Mouse (Mus musculus): ENCODE data around the gene Olfr437. TPM values are rescaled to one million over a fixed set of nuclear protein-coding genes. Genes with fewer than 3 reads are reported as not detected.
"Not testable (repeated sequence)": the region's sequence is repeated elsewhere in the genome, so short reads cannot be mapped to it uniquely, and the experiment has no call there.

Olfr437 gene
- polyA plus RNA-seq (2016; fragmentation: Nextera tagmentation; extraction: Ambion mirVana) = not detected in 2 replicates

GRCm38 (mm10) chr6:43162982-43163381, at the start of gene Olfr437:
Gene Olfr437, plus strand, starts transcription at chr6:43163282.
- Histone ChIP-seq H3K9ac (replicated peaks) (no peak within 1 kb of the TSS), H3K9me3 (no peaks in the 10 kb centered on the region), H3K4me1 (replicated peaks) (no peaks in the 10 kb centered on the region), H3K27ac (no peak within 1 kb of the TSS), H3K36me3 (no peaks in the 10 kb centered on the region), H3K4me2 (no peak within 1 kb of the TSS), H3K27me3 (no peaks in the 10 kb centered on the region), H3K4me3 (replicated peaks) (no peak within 1 kb of the TSS)
- 70% methylated on average over 3 of the region's 3 CpGs for WGBS
- ATAC-seq (ENCODE audit: insufficient number of reproducible peaks, insufficient read depth, low FRiP score, low TSS enrichment, low read depth) = no peak

GRCm38 (mm10) chr6:43146267-43146666, 16.8 kb upstream of the Olfr437 start, which contains the start of gene Olfr237-ps1:
Gene Olfr237-ps1, plus strand, starts transcription at chr6:43146567.
- H3K4me2 ChIP-seq; H3K4me3 ChIP-seq (replicated peaks); H3K9me3 ChIP-seq; H3K36me3 ChIP-seq; H3K27me3 ChIP-seq; H3K27ac ChIP-seq; H3K9ac ChIP-seq (replicated peaks); H3K4me1 ChIP-seq (replicated peaks); ATAC-seq (ENCODE audit: insufficient number of reproducible peaks, insufficient read depth, low FRiP score, low TSS enrichment, low read depth): not testable (repeated sequence)
- 82% methylated on average over 2 of the region's 2 CpGs for WGBS

- Histone ChIP-seq H3K4me1 (replicated peaks) (no peaks in the 10 kb centered on the region), H3K9ac (replicated peaks) (no peak overlapping the region), H3K36me3 (no peaks in the 10 kb centered on the region), H3K27ac (no peak overlapping the region), H3K27me3 (no peaks in the 10 kb centered on the region), H3K4me2 (no peak overlapping the region), H3K9me3 (no peaks in the 10 kb centered on the region), H3K4me3 (replicated peaks) (no peak overlapping the region)
- WGBS = 70% methylated on average over 1 of the region's 1 CpGs
- no peak for ATAC-seq (ENCODE audit: insufficient number of reproducible peaks, insufficient read depth, low FRiP score, low TSS enrichment, low read depth)
These were observed 3.6 kb upstream of the Olfr437 start for GRCm38 (mm10) chr6:43159502-43159901.

GRCm38 (mm10) chr6:43167246-43167645, 4.2 kb downstream of the Olfr437 start:
- Histone ChIP-seq H3K9ac (replicated peaks) (no peak overlapping the region), H3K27ac (no peak overlapping the region), H3K27me3 (no peaks in the 10 kb centered on the region), H3K4me1 (replicated peaks) (no peaks in the 10 kb centered on the region), H3K9me3 (no peaks in the 10 kb centered on the region), H3K4me3 (replicated peaks) (no peak overlapping the region), H3K4me2 (no peak overlapping the region), H3K36me3 (no peaks in the 10 kb centered on the region)
- ATAC-seq (ENCODE audit: insufficient number of reproducible peaks, insufficient read depth, low FRiP score, low TSS enrichment, low read depth) = no peak
- whole genome bisulfite sequencing = 94% methylated on average over 4 of the region's 4 CpGs

- 73% methylated on average over 4 of the region's 4 CpGs for WGBS
- Histone ChIP-seq H3K27me3 (no peaks in the 10 kb centered on the region), H3K9ac (replicated peaks) (no peak within 1 kb of the TSS), H3K4me2 (no peak within 1 kb of the TSS), H3K27ac (no peak within 1 kb of the TSS), H3K36me3 (no peaks in the 10 kb centered on the region), H3K4me3 (replicated peaks) (no peak within 1 kb of the TSS), H3K4me1 (replicated peaks) (no peaks in the 10 kb centered on the region), H3K9me3 (no peaks in the 10 kb centered on the region)
- no peak for ATAC-seq (ENCODE audit: insufficient number of reproducible peaks, insufficient read depth, low FRiP score, low TSS enrichment, low read depth)
These were observed 8.8 kb downstream of the Olfr437 start, which contains the start of gene Olfr13 for GRCm38 (mm10) chr6:43171840-43172239. Gene Olfr13, plus strand, starts transcription at chr6:43172140.

- 64% methylated on average over 1 of the region's 1 CpGs for WGBS
- no peak for ATAC-seq (ENCODE audit: insufficient number of reproducible peaks, insufficient read depth, low FRiP score, low TSS enrichment, low read depth)
- no peaks in the 10 kb centered on the region for H3K27me3 ChIP-seq
- no peak overlapping the region for H3K27ac ChIP-seq
- H3K4me1 ChIP-seq (replicated peaks) = no peaks in the 10 kb centered on the region
- H3K36me3 ChIP-seq = no peaks in the 10 kb centered on the region
- no peaks in the 10 kb centered on the region for H3K9me3 ChIP-seq
- H3K4me2 ChIP-seq = no peak overlapping the region
- no peak overlapping the region for H3K4me3 ChIP-seq (replicated peaks)
- H3K9ac ChIP-seq (replicated peaks) = no peak overlapping the region
These were observed 15.0 kb downstream of the Olfr437 start for GRCm38 (mm10) chr6:43178129-43178528.

- ATAC-seq (ENCODE audit: insufficient number of reproducible peaks, insufficient read depth, low FRiP score, low TSS enrichment, low read depth) = no peak
- H3K4me2 ChIP-seq = no peak overlapping the region
- H3K4me3 ChIP-seq (replicated peaks) = no peak overlapping the region
- no peaks in the 10 kb centered on the region for H3K36me3 ChIP-seq
- no peaks in the 10 kb centered on the region for H3K27me3 ChIP-seq
- no peaks in the 10 kb centered on the region for H3K4me1 ChIP-seq (replicated peaks)
- no peak overlapping the region for H3K9ac ChIP-seq (replicated peaks)
- H3K9me3 ChIP-seq = no peaks in the 10 kb centered on the region
- WGBS = 75% methylated on average over 6 of the region's 6 CpGs
- no peak overlapping the region for H3K27ac ChIP-seq
These were observed 15.8 kb downstream of the Olfr437 start for GRCm38 (mm10) chr6:43178584-43179501.

- H3K4me3 ChIP-seq (replicated peaks) = no peak overlapping the region
- no peaks in the 10 kb centered on the region for H3K4me1 ChIP-seq (replicated peaks)
- no peaks in the 10 kb centered on the region for H3K27me3 ChIP-seq
- H3K4me2 ChIP-seq = no peak overlapping the region
- no peaks in the 10 kb centered on the region for H3K9me3 ChIP-seq
- no peak overlapping the region for H3K27ac ChIP-seq
- H3K36me3 ChIP-seq = no peaks in the 10 kb centered on the region
- no peak for ATAC-seq (ENCODE audit: insufficient number of reproducible peaks, insufficient read depth, low FRiP score, low TSS enrichment, low read depth)
- no peak overlapping the region for H3K9ac ChIP-seq (replicated peaks)
- 90% methylated on average over 3 of the region's 3 CpGs for WGBS
These were observed 27.9 kb downstream of the Olfr437 start for GRCm38 (mm10) chr6:43190986-43191385.

- Histone ChIP-seq H3K36me3 (no peaks in the 10 kb centered on the region), H3K4me3 (replicated peaks) (no peak within 1 kb of the TSS), H3K27me3 (no peaks in the 10 kb centered on the region), H3K4me1 (replicated peaks) (no peaks in the 10 kb centered on the region), H3K4me2 (no peak within 1 kb of the TSS), H3K9me3 (no peaks in the 10 kb centered on the region), H3K27ac (no peak within 1 kb of the TSS), H3K9ac (replicated peaks) (no peak within 1 kb of the TSS)
- no peak for ATAC-seq (ENCODE audit: insufficient number of reproducible peaks, insufficient read depth, low FRiP score, low TSS enrichment, low read depth)
These were observed 33.7 kb downstream of the Olfr437 start, which contains the start of gene Olfr435 for GRCm38 (mm10) chr6:43196781-43197180. Gene Olfr435, plus strand, starts transcription at chr6:43197146.

- no peak overlapping the region for H3K27ac ChIP-seq
- H3K9me3 ChIP-seq = no peaks in the 10 kb centered on the region
- H3K9ac ChIP-seq (replicated peaks) = no peak overlapping the region
- ATAC-seq (ENCODE audit: insufficient number of reproducible peaks, insufficient read depth, low FRiP score, low TSS enrichment, low read depth) = no peak
- no peak overlapping the region for H3K4me3 ChIP-seq (replicated peaks)
- H3K36me3 ChIP-seq = no peaks in the 10 kb centered on the region
- H3K27me3 ChIP-seq = no peaks in the 10 kb centered on the region
- H3K4me1 ChIP-seq (replicated peaks) = no peaks in the 10 kb centered on the region
- WGBS = 81% methylated on average over 3 of the region's 3 CpGs
- no peak overlapping the region for H3K4me2 ChIP-seq
These were observed 35.0 kb downstream of the Olfr437 start for GRCm38 (mm10) chr6:43198094-43198493.

- Histone ChIP-seq H3K9ac (replicated peaks) (no peak overlapping the region), H3K36me3 (no peaks in the 10 kb centered on the region), H3K9me3 (no peaks in the 10 kb centered on the region), H3K4me2 (no peak overlapping the region), H3K4me3 (replicated peaks) (no peak overlapping the region), H3K27me3 (no peaks in the 10 kb centered on the region), H3K4me1 (replicated peaks) (no peaks in the 10 kb centered on the region), H3K27ac (no peak overlapping the region)
- ATAC-seq (ENCODE audit: insufficient number of reproducible peaks, insufficient read depth, low FRiP score, low TSS enrichment, low read depth) = no peak
These were observed 39.7 kb downstream of the Olfr437 start for GRCm38 (mm10) chr6:43202786-43203185.

- no peak for ATAC-seq (ENCODE audit: insufficient number of reproducible peaks, insufficient read depth, low FRiP score, low TSS enrichment, low read depth)
- Histone ChIP-seq H3K36me3 (no peaks in the 10 kb centered on the region), H3K9me3 (no peaks in the 10 kb centered on the region), H3K4me2 (no peak overlapping the region), H3K9ac (replicated peaks) (no peak overlapping the region), H3K4me1 (replicated peaks) (no peaks in the 10 kb centered on the region), H3K4me3 (replicated peaks) (no peak overlapping the region), H3K27me3 (no peaks in the 10 kb centered on the region), H3K27ac (no peak overlapping the region)
- 36% methylated on average over 2 of the region's 2 CpGs for WGBS
These were observed 42.3 kb downstream of the Olfr437 start for GRCm38 (mm10) chr6:43205355-43205754.

All from limb, embryonic 12.5 days (tissue).